Mouse (Mus musculus): Measurements from ENCODE around the gene Rfc5. TPM values are rescaled to one million over a fixed set of nuclear protein-coding genes. Genes with fewer than 3 reads are reported as not detected.
"Not testable (repeated sequence)": the region's sequence is repeated elsewhere in the genome, so short reads cannot be mapped to it uniquely, and the experiment has no call there.

The Rfc5 gene
- total and polyA plus RNA-seq, 2 experiments from 2014 or later = 19.2 to 19.8 TPM

DNA sequence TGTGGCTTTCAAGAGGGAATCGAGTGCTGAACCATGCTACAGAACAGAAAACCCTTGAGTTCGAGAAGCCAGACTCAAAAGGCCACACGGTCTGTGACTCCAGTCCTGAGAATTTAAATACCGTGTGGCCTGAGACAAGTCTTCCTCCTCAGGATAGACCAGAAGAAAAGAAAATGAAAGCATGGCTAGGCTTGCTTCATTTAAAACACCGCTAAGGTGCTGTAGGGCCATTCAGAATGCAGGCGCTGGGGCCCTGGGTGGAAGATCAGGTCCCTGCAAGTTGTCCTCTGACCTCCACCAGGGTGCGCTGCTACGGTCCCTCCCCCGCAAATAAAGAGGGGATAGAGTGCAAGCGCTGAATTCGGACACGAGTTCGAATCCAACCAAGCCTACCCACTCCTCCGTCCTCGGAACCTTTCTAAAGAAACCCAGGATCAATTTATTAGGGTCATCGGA, 523 bp downstream of the Rfc5 start:
- H3K4me1 ChIP-seq (ENCODE audit: control insufficient read depth, insufficient read depth) = no peaks in the 10 kb centered on the region
- peak overlapping the region; percentile 63 for H3K9ac ChIP-seq (replicated peaks; ENCODE audit: low read depth, low read length)
- DNase-seq (ENCODE audit: low spot score) (peak; percentile 33), ATAC-seq (ENCODE audit: insufficient read depth, low read depth) (peak; percentile 45)
- H3K27me3 ChIP-seq (ENCODE audit: control insufficient read depth, insufficient read depth, low read length) = no peaks in the 10 kb centered on the region
- peak overlapping the region; percentile 89 for H3K4me2 ChIP-seq (ENCODE audit: low read depth, low read length)
- H3K9me3 ChIP-seq (replicated peaks; ENCODE audit: control insufficient read depth, low read length) = peaks cover 12% of the 10 kb centered on the region; the same call in 1 of the 2 replicates
- peaks cover 26% of the 10 kb centered on the region; the same call in 1 of the 2 replicates for H3K36me3 ChIP-seq (replicated peaks; ENCODE audit: control insufficient read depth, insufficient read depth, low read length)
- TF ChIP-seq CTCF (IDR thresholded peaks at IDR 0.05; ENCODE audit: low read depth) (peak; percentile 34), EP300 (IDR thresholded peaks at IDR 0.05; ENCODE audit: low read depth) (no peak)
- H3K4me3 ChIP-seq (ENCODE audit: low read depth, low read length) = peak overlapping the region; percentile 69
- peak overlapping the region; percentile 26 for H3K27ac ChIP-seq (ENCODE audit: low read depth)
- 10% methylated on average over 16 of the region's 16 CpGs for WGBS

DNA sequence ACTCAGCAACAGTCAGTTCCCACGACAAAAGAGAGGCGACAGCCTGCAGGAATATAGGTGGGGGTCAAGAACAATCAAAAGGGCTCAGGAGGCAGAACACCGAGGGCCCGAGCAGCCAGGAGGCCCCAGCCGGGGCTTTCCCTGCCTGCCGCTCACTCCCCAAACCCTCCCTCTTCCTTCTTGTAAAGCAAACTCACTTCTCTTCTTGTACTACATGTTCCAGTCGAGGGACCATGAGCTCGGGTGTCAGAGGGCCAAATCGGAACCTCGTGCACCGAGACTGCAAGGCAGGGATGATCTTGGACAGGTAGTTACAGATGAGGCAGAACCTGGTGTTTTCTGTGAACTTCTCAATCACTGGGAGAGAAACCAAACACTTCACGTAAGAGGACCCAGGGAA, 5.6 kb downstream of the Rfc5 start:
- Histone ChIP-seq H3K9ac (replicated peaks; ENCODE audit: low read depth, low read length) (no peak overlapping the region), H3K4me3 (ENCODE audit: low read depth, low read length) (no peak overlapping the region), H3K9me3 (replicated peaks; ENCODE audit: control insufficient read depth, low read length) (no peaks in the 10 kb centered on the region), H3K27me3 (ENCODE audit: control insufficient read depth, insufficient read depth, low read length) (no peaks in the 10 kb centered on the region), H3K4me1 (ENCODE audit: control insufficient read depth, insufficient read depth) (no peaks in the 10 kb centered on the region), H3K27ac (ENCODE audit: low read depth) (no peak overlapping the region), H3K4me2 (ENCODE audit: low read depth, low read length) (no peak overlapping the region), H3K36me3 (replicated peaks; ENCODE audit: control insufficient read depth, insufficient read depth, low read length) (peaks cover 73% of the 10 kb centered on the region)
- ATAC-seq (ENCODE audit: insufficient read depth, low read depth) (no peak), DNase-seq (ENCODE audit: low spot score) (no peak)
- no peak for TF ChIP-seq CTCF (IDR thresholded peaks at IDR 0.05; ENCODE audit: low read depth)
- no peak for TF ChIP-seq EP300 (IDR thresholded peaks at IDR 0.05; ENCODE audit: low read depth)
- 69% methylated on average over 12 of the region's 12 CpGs for WGBS

DNA sequence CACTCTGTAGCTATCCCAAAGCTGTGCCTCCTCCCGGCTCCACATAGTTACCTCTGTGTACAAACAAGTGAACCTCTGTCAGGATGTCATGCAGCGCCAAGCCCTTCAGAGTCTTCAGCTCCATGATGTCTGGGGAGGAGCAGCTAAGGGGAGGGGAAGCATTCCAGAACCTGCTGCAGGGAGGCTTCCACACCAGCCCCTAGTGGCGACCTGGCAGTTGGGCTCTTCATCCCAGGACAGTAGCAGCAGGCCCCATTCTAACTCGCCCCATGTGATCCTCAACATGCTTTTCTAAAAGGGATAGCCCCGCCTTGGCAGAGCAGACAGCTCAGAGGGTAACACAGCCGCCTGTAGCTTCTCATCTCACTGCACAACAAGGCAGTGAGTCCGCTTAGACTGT, 7.1 kb downstream of the Rfc5 start:
- Histone ChIP-seq H3K9ac (replicated peaks; ENCODE audit: low read depth, low read length) (no peak overlapping the region), H3K4me3 (ENCODE audit: low read depth, low read length) (no peak overlapping the region), H3K9me3 (replicated peaks; ENCODE audit: control insufficient read depth, low read length) (no peaks in the 10 kb centered on the region), H3K36me3 (replicated peaks; ENCODE audit: control insufficient read depth, insufficient read depth, low read length) (peaks cover 79% of the 10 kb centered on the region), H3K27me3 (ENCODE audit: control insufficient read depth, insufficient read depth, low read length) (no peaks in the 10 kb centered on the region), H3K27ac (ENCODE audit: low read depth) (no peak overlapping the region), H3K4me1 (ENCODE audit: control insufficient read depth, insufficient read depth) (no peaks in the 10 kb centered on the region), H3K4me2 (ENCODE audit: low read depth, low read length) (no peak overlapping the region)
- WGBS = 57% methylated on average over 7 of the region's 7 CpGs
- no peak for TF ChIP-seq EP300 (IDR thresholded peaks at IDR 0.05; ENCODE audit: low read depth)
- TF ChIP-seq CTCF (IDR thresholded peaks at IDR 0.05; ENCODE audit: low read depth) = peak; percentile 10; the same call in 1 of the 2 replicates
- no peak for DNase-seq (ENCODE audit: low spot score)
- ATAC-seq (ENCODE audit: insufficient read depth, low read depth) = peak; percentile 39; the same call in 1 of the 2 replicates

DNA sequence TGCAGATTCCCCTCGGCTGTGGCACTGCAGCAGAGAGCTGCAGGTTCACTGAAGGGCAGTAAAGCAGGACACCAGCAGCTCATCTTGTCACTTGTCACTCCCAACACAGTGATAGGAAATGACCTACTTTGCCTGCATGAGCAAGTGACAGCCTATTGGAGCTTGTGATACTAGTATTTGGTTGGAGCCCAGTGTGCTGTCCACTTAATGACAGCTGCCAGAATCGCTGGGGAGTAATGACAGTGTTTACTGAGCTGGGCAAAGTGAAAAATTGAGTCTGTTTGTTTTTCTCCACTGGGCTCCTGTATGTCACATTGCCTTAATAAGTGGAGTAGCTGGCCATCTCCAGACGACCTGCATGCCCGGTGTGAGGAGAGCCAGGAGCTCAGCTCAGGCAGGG, 8.6 kb downstream of the Rfc5 start:
- H3K9me3 ChIP-seq (replicated peaks; ENCODE audit: control insufficient read depth, low read length) = no peaks in the 10 kb centered on the region
- no peak for ATAC-seq (ENCODE audit: insufficient read depth, low read depth)
- no peak overlapping the region for H3K27ac ChIP-seq (ENCODE audit: low read depth)
- 57% methylated on average over 4 of the region's 4 CpGs for WGBS
- H3K4me3 ChIP-seq (ENCODE audit: low read depth, low read length) = no peak overlapping the region
- H3K4me2 ChIP-seq (ENCODE audit: low read depth, low read length) = no peak overlapping the region
- TF ChIP-seq EP300 (IDR thresholded peaks at IDR 0.05; ENCODE audit: low read depth) (no peak), CTCF (IDR thresholded peaks at IDR 0.05; ENCODE audit: low read depth) (no peak)
- no peaks in the 10 kb centered on the region for H3K4me1 ChIP-seq (ENCODE audit: control insufficient read depth, insufficient read depth)
- H3K27me3 ChIP-seq (ENCODE audit: control insufficient read depth, insufficient read depth, low read length) = no peaks in the 10 kb centered on the region
- H3K36me3 ChIP-seq (replicated peaks; ENCODE audit: control insufficient read depth, insufficient read depth, low read length) = peaks cover 86% of the 10 kb centered on the region
- H3K9ac ChIP-seq (replicated peaks; ENCODE audit: low read depth, low read length) = no peak overlapping the region
- no peak for DNase-seq (ENCODE audit: low spot score)

DNA sequence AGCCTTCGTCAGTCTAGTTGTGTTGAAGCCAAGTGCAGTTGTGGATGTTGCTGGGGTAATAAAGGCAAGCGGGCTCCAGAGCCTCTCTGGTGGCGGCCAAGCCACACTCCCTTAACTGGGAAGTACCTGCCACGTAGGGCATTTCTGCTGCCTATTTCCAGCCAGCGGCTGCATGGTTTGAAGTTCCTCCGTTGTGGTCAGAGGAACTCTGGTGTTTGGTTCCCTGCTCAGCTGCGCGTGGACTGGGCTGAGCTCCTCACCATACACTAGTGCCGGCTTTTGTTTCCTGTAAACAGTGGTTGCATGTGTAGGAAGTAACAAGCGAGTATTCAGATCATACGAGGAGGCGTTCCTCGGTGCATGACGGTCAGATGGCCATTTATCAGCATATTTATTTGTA, 11.1 kb downstream of the Rfc5 start:
- 85% methylated on average over 14 of the region's 14 CpGs for WGBS
- not testable (repeated sequence) for H3K4me3 ChIP-seq (ENCODE audit: low read depth, low read length); H3K4me2 ChIP-seq (ENCODE audit: low read depth, low read length); H3K9ac ChIP-seq (replicated peaks; ENCODE audit: low read depth, low read length); ATAC-seq (ENCODE audit: insufficient read depth, low read depth); H3K4me1 ChIP-seq (ENCODE audit: control insufficient read depth, insufficient read depth); H3K9me3 ChIP-seq (replicated peaks; ENCODE audit: control insufficient read depth, low read length); DNase-seq (ENCODE audit: low spot score); H3K27me3 ChIP-seq (ENCODE audit: control insufficient read depth, insufficient read depth, low read length); H3K27ac ChIP-seq (ENCODE audit: low read depth)
- H3K36me3 ChIP-seq (replicated peaks; ENCODE audit: control insufficient read depth, insufficient read depth, low read length) = peaks cover 86% of the 10 kb centered on the region

DNA sequence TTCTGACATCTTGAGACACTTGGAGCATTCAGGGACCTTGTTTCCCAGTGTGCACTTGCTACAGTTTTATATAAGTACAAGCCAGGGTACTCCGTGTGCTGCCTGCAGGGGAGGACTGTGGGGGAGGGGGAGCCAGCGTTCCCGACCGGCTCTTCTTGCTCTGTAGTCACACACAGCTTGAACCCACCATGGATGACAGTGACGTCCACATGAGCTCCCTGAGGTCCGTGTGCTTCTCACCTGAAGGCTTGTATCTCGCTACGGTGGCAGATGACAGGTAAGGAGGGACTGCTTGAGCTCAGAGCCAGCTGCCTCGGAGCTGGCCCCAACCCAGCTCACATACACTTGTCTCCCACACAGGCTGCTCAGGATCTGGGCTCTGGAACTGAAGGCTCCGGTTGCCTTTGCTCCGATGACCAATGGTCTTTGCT, 12.5 kb downstream of the Rfc5 start:
- DNase-seq (ENCODE audit: low spot score) = no peak
- TF ChIP-seq EP300 (IDR thresholded peaks at IDR 0.05; ENCODE audit: low read depth) (no peak), CTCF (IDR thresholded peaks at IDR 0.05; ENCODE audit: low read depth) (no peak)
- Histone ChIP-seq H3K9me3 (replicated peaks; ENCODE audit: control insufficient read depth, low read length) (no peaks in the 10 kb centered on the region), H3K27me3 (ENCODE audit: control insufficient read depth, insufficient read depth, low read length) (no peaks in the 10 kb centered on the region), H3K4me2 (ENCODE audit: low read depth, low read length) (no peak overlapping the region), H3K4me1 (ENCODE audit: control insufficient read depth, insufficient read depth) (no peaks in the 10 kb centered on the region), H3K27ac (ENCODE audit: low read depth) (no peak overlapping the region), H3K36me3 (replicated peaks; ENCODE audit: control insufficient read depth, insufficient read depth, low read length) (peaks cover 87% of the 10 kb centered on the region), H3K9ac (replicated peaks; ENCODE audit: low read depth, low read length) (no peak overlapping the region), H3K4me3 (ENCODE audit: low read depth, low read length) (no peak overlapping the region)
- 67% methylated on average over 11 of the region's 11 CpGs for WGBS
- no peak for ATAC-seq (ENCODE audit: insufficient read depth, low read depth)

Data from heart, postnatal 0 days (tissue).